Mouse (Mus musculus): ENCODE results near the gene Epm2a.

DNA sequence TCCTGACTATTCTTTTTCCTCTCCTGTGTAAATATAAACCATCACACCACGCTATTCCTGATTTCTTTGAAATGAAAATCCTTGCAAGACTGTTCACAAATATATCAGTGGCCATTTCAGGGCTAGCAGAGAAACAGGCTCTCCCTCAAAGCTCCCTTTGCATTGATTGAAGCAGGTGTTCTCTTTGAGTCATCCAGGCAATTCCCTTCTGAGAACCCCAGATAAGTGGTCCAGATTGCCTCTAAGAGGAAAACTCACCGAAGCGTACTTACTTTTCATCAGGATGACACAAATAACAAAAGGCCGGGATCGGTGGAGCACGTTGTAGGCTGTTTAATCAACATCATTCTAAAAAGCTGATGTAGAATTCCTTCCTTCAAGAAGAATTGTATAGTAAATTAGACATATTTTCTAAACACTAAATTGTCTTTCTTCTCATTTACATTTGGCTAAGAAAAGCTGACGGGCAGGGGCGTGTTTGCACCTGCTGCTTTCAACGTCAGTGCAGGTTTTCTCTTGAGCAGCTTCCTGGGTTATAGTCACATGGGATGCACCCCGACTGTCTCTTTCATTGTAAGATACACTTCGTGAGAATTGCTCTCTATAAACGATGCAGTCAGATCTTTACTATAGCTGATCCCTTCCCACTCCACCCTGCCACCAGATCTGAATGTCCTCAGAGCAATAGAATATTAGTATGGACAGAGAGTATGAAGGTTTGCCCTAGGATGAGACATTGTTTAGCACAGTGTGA, 86.0 kb downstream of the Epm2a start:
- TF ChIP-seq CTCF (IDR thresholded peaks at IDR 0.05; ENCODE audit: extremely low read depth, insufficient read depth, low read length) (no peak), POLR2A (IDR thresholded peaks at IDR 0.05; ENCODE audit: extremely low read depth, insufficient read depth, low read length) (no peak)

Data from cortical plate, adult 2 months (tissue).